Mouse (Mus musculus) brain, embryonic 14.5 days (tissue): ENCODE results near the gene Erbb4. TPM values are rescaled to one million over a fixed set of nuclear protein-coding genes. Genes with fewer than 3 reads are reported as not detected.

ENCODE experiments used
- DNase-seq: peaks from one replicate; pipeline ENCODE4 v3.0.0-alpha.2; 2011; ENCODE audit warnings: low read depth
- CTCF ChIP-seq: fragments of 200-500 bp; IDR thresholded peaks from 2 replicates; pipeline ENCODE4 v1.5.1; 2012; ENCODE audit warnings: inconsistent platforms, mild to moderate bottlenecking, moderate library complexity, borderline replicate concordance; ENCODE audit not compliant: insufficient read depth, insufficient read length; ENCODE audit errors: extremely low read depth
- POLR2A ChIP-seq: fragments of 200-500 bp; IDR thresholded peaks from 2 replicates; pipeline ENCODE4 v1.6.1; 2012; ENCODE audit warnings: mild to moderate bottlenecking, inconsistent platforms, borderline replicate concordance; ENCODE audit not compliant: poor library complexity, insufficient read depth, insufficient read length, severe bottlenecking; ENCODE audit errors: extremely low read depth
- polyA plus RNA-seq: library from polyadenylated mRNA; depleted of rRNA; stranded (reverse); fragments of >200 nt; gene quantifications from 2 replicates; pipeline ENCODE4 v1.2.3, GENCODE M21; 2012

The Erbb4 gene
- polyA plus RNA-seq, 1 experiment = 12.2 TPM

DNA sequence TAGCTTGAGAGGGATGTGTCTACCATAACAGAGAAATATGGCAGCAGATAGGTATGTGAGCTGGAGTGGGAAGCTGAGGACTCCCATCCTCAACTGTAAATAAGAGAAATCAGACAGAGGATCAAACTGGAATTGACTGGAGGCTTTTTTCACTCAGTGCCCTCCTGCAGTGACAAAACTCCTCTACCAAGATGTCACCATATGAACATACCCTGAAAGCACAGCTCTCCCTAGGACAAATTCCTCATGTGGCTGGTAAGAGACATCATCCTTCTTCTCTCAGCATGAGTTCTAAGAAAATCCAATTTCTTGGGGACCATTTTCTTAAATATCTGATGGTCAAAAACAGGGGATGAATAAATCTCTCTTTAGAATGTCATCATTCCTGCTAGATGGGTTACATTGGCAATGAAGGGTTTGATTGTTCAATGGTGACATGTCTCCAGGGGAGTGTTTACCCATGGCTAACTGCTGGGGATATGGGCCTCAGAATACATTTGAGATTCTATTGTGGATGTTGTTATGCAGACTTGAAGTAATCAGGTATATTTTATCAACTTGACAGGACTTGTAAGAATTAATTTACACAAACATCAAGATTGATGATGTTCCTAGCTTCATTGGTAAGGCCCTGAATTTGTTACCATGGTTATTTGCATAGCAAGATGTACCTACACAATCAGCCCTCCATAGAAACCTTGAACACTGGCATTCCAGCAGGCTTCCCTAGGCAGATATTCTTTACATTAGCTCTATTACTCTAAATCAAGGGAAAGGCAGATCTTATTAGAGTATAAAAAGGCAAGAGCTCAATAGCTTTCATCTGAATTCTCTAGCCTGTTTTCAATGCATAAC is 1083.5 kb downstream of the Erbb4 start:
- TF ChIP-seq POLR2A (no peak), CTCF (no peak)
- DNase-seq = no peak

DNA sequence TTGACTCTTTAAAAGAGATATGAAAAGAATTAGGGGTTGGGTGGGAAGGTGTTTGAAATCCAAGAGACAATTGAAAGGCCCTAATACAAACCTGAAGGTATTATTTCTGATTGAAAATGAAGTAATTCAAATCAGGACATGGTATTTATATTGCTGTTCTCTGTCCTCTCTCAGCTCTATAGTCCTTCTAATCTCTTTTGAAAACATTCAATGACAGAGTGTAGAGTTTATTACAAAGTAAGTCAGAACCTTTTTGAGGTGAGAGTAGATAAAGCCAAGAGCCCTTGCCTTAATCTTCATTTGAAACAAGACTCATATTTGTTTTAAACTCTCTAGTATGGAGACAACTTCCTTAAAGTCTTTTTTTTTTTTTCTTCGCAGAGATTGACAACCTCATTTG is 1087.8 kb downstream of the Erbb4 start:
- DNase-seq = no peak
- no peak for TF ChIP-seq CTCF
- no peak for TF ChIP-seq POLR2A

DNA sequence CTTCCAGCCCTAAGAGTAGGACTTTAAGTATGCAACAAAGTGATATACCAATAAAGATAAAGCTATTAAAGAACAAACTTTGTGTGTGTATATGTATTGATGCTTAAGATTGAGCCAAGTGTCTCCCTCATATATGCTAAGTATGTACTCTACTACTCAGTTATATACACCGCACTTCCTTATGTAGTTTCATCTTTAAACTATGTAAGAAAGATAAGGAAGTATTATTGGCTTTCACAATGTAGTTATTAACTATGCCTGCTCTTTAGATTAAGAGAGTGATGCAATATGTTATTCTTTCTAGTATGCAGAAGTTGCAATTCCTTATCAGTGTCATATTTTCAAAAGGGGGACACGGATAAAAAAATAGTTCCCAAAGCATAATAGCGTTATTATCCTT is 1088.2 kb downstream of the Erbb4 start:
- no peak for DNase-seq
- TF ChIP-seq CTCF (no peak), POLR2A (no peak)
